Mouse (Mus musculus) limb, embryonic 15.5 days (tissue): ENCODE results near the gene Kcnk13. TPM values are rescaled to one million over a fixed set of nuclear protein-coding genes. Genes with fewer than 3 reads are reported as not detected.
A peak's percentile ranks its signal among the peaks of the same experiment; 100 is the strongest.

ENCODE experiments used
- ATAC-seq: fragments of 200-750 bp; cut with Nextera tagmentation; 2 replicates; pipeline ENCODE4 v1.8.0; 2017; ENCODE audit warnings: low read depth, moderate TSS enrichment; ENCODE audit not compliant: insufficient number of reproducible peaks, low FRiP score, low TSS enrichment
- H3K27ac ChIP-seq: fragments of 300-500 bp; sonication (generic); 2 replicates; pipeline ENCODE4 v1.5.1; 2015; ENCODE audit warnings: moderate library complexity, mild to moderate bottlenecking, inconsistent platforms
- H3K27me3 ChIP-seq: fragments of 300-500 bp; sonication (generic); 2 replicates; pipeline ENCODE4 v1.6.1; 2015; ENCODE audit warnings: inconsistent platforms
- H3K36me3 ChIP-seq: fragments of 300-500 bp; sonication (generic); 2 replicates; pipeline ENCODE4 v1.6.1; 2015; ENCODE audit warnings: inconsistent platforms
- H3K4me1 ChIP-seq: fragments of 300-500 bp; sonication (generic); 2 replicates; pipeline ENCODE4 v1.6.1; 2015; ENCODE audit warnings: inconsistent platforms
- H3K4me2 ChIP-seq: fragments of 300-500 bp; sonication (generic); 2 replicates; pipeline ENCODE4 v1.6.1; 2015; ENCODE audit warnings: mild to moderate bottlenecking, inconsistent platforms
- H3K4me3 ChIP-seq: fragments of 300-500 bp; sonication (generic); 2 replicates; pipeline ENCODE4 v1.5.1; 2015; ENCODE audit warnings: mild to moderate bottlenecking, inconsistent platforms
- H3K9ac ChIP-seq: fragments of 300-500 bp; sonication (generic); 2 replicates; pipeline ENCODE4 v1.6.1; 2015; ENCODE audit warnings: inconsistent platforms
- H3K9me3 ChIP-seq: fragments of 300-500 bp; sonication (generic); 2 replicates; pipeline ENCODE4 v1.6.1; 2016; ENCODE audit warnings: inconsistent platforms
- WGBS: fragments of 180-500 bp; shearing (Covaris S2); methylation state at CpG from one replicate; pipeline ENCODE4 v1.1.7; 2015; 5-methylcytosine and 5-hydroxymethylcytosine counted together
- microRNA-seq: library from miRNA; unstranded; fragments of <30 nt; microRNA quantifications from one replicate; pipeline ENCODE4, GENCODE M21; 2016
- polyA plus RNA-seq: library from polyadenylated mRNA; unstranded; fragments of >200 nt; fragmentation: Nextera tagmentation; extraction: Ambion mirVana; gene quantifications from 2 replicates; pipeline ENCODE4 v1.2.1, GENCODE M21; 2015

The Kcnk13 gene
- polyA plus RNA-seq, 1 experiment from 2014 or later, result 1.9 TPM

- peaks cover 15% of the 10 kb centered on the region for H3K4me1 ChIP-seq
- no peaks in the 10 kb centered on the region for H3K27me3 ChIP-seq
- no peak overlapping the region for H3K27ac ChIP-seq
- no peak overlapping the region for H3K4me3 ChIP-seq
- WGBS, result 13% methylated on average over 20 of the region's 20 CpGs
- no peaks in the 10 kb centered on the region for H3K36me3 ChIP-seq
- no peak overlapping the region for H3K9ac ChIP-seq
- H3K4me2 ChIP-seq, result no peak overlapping the region
- no peak for ATAC-seq
- no peaks in the 10 kb centered on the region for H3K9me3 ChIP-seq
Measured at GRCm38 (mm10) chr12:100106275-100106895, 142.1 kb downstream of the Kcnk13 start.

GRCm38 (mm10) chr12:100107436-100107835 is 143.1 kb downstream of the Kcnk13 start:
- H3K36me3 ChIP-seq, result peaks cover 9% of the 10 kb centered on the region; the same call in 1 of the 2 replicates
- no peak overlapping the region for H3K4me3 ChIP-seq
- no peak overlapping the region for H3K9ac ChIP-seq
- no peak for ATAC-seq
- peaks cover 17% of the 10 kb centered on the region for H3K4me1 ChIP-seq
- H3K4me2 ChIP-seq, result no peak overlapping the region
- no peaks in the 10 kb centered on the region for H3K27me3 ChIP-seq
- H3K9me3 ChIP-seq, result no peaks in the 10 kb centered on the region
- no peak overlapping the region for H3K27ac ChIP-seq
- WGBS, result 50% methylated on average over 4 of the region's 4 CpGs

DNA sequence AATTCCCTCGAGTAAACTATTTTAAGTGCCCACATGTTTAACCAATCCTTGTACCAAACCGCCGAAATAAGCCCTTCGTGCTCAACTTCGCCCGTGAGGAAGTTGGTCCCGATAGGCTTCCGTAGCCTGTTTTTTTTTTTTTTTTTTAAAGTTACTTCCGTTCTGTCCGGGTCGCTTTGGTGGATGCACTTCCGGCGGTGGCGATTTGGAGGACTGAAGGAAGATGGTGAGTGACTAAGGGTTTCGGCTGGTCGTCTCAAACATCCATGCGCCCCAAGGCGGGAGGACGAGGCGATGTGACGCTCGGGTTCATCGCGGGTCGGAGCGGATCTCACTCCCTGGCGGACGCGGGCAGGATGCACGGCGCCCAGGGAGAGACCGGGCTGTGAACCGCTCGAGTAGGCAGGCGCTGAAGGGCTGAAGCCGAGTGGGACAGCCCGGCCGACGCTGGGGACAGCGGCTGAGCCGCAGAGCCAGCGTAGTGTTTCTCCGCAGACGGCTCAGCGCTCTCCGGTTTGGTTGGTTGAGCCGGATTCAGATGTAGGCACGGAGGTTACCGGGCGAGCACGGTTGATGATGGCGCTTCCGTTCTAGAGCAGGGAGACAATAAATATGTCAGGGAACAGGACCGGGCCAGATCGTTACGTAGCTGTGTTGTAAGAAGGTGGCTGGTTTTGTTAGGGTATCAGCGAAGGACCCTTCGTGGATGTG is 145.8 kb downstream of the Kcnk13 start, which contains the start of gene Psmc1:
Gene Psmc1 (plus strand): TSS at position 169 of the 711 bp plus-strand sequence.
- WGBS, result under 1% methylated on average over 58 of the region's 58 CpGs
- peak within 1 kb of the TSS; percentile 91 for H3K27ac ChIP-seq
- H3K27me3 ChIP-seq, result no peaks in the 10 kb centered on the region
- peak within 1 kb of the TSS; percentile 99 for H3K4me3 ChIP-seq
- H3K4me1 ChIP-seq, result peaks cover 17% of the 10 kb centered on the region
- peak within 1 kb of the TSS; percentile 71 for H3K4me2 ChIP-seq
- peak within 1 kb of the TSS; percentile 95 for H3K9ac ChIP-seq
- no peaks in the 10 kb centered on the region for H3K9me3 ChIP-seq
- peaks cover 29% of the 10 kb centered on the region for H3K36me3 ChIP-seq
- peak; percentile 78 for ATAC-seq

Small RNA genes lying within 50 kb of the gene (microRNA-seq; reads per million reads assigned to microRNA genes)
- not detected for gene Gm23291

Other genes starting within 250 kb of the Kcnk13 start
- gene Efcab11, start 80.1 kb upstream of the Kcnk13 start, polyA plus RNA-seq, result 8.6 and 9.2 TPM in 2 replicates
- 44.0 and 50.0 TPM in 2 replicates for gene Tdp1, start 80.0 kb upstream of the Kcnk13 start, polyA plus RNA-seq
- 233 and 262 TPM in 2 replicates for gene Psmc1, start 145.7 kb downstream of the Kcnk13 start, polyA plus RNA-seq
- 11.7 and 12.8 TPM in 2 replicates for gene Nrde2, start 195.2 kb downstream of the Kcnk13 start, polyA plus RNA-seq
- gene Calm1, start 234.9 kb downstream of the Kcnk13 start, polyA plus RNA-seq, result 1,371 and 1,465 TPM in 2 replicates